Mouse (Mus musculus) liver, embryonic 16.5 days (tissue): Measurements from ENCODE around the gene Atf7. TPM values are rescaled to one million over a fixed set of nuclear protein-coding genes. Genes with fewer than 3 reads are reported as not detected.
"Not testable (repeated sequence)": the region's sequence is repeated elsewhere in the genome, so short reads cannot be mapped to it uniquely, and the experiment has no call there.

Source experiments
- ATAC-seq: fragments of 200-750 bp; cut with Nextera tagmentation; 2 replicates; pipeline ENCODE4 v1.8.0; 2017; ENCODE audit warnings: low read depth, mild to moderate bottlenecking, moderate number of reproducible peaks, moderate library complexity
- H3K27ac ChIP-seq: fragments of 300-500 bp; sonication (generic); 2 replicates; pipeline ENCODE4 v1.5.1; 2014; ENCODE audit warnings: mild to moderate bottlenecking, low read length
- H3K27me3 ChIP-seq: fragments of 300-500 bp; sonication (generic); 2 replicates; pipeline ENCODE4 v1.6.1; 2014; ENCODE audit warnings: low read depth, low read length, mixed read lengths; ENCODE audit not compliant: control insufficient read depth, insufficient read depth
- H3K36me3 ChIP-seq: fragments of 300-500 bp; sonication (generic); 2 replicates; pipeline ENCODE4 v1.6.1; 2014; ENCODE audit warnings: mild to moderate bottlenecking; ENCODE audit not compliant: control insufficient read depth, insufficient read depth
- H3K4me1 ChIP-seq: fragments of 300-500 bp; sonication (generic); 2 replicates; pipeline ENCODE4 v1.6.1; 2014; ENCODE audit warnings: low read depth, low read length, mixed read lengths; ENCODE audit not compliant: control insufficient read depth
- H3K4me2 ChIP-seq: fragments of 300-500 bp; sonication (generic); 2 replicates; pipeline ENCODE4 v1.6.1; 2014; ENCODE audit warnings: low read depth, low read length, mixed read lengths
- H3K4me3 ChIP-seq: fragments of 300-500 bp; sonication (generic); 2 replicates; pipeline ENCODE4 v1.5.1; 2014; ENCODE audit warnings: low read depth, mild to moderate bottlenecking, low read length
- H3K9ac ChIP-seq: fragments of 300-500 bp; sonication (generic); 2 replicates; pipeline ENCODE4 v1.6.1; 2014; ENCODE audit warnings: low read depth, low read length
- H3K9me3 ChIP-seq: fragments of 300-500 bp; sonication (generic); replicated peaks from 2 replicates; pipeline ENCODE4 v1.6.1; 2016; ENCODE audit warnings: low read length; ENCODE audit not compliant: control insufficient read depth
- WGBS: fragments of 180-500 bp; shearing (Covaris S2); extraction: QIAGEN DNeasy Blood & Tissue Kit; methylation state at CpG from one replicate; pipeline ENCODE4 v1.1.7; 2014; ENCODE audit not compliant: insufficient replicate concordance; 5-methylcytosine and 5-hydroxymethylcytosine counted together
- polyA plus RNA-seq: library from polyadenylated mRNA; unstranded; fragments of >200 nt; fragmentation: Nextera tagmentation; extraction: Ambion mirVana; gene quantifications from 2 replicates; pipeline ENCODE4 v1.2.1, GENCODE M21; 2015

The Atf7 gene
- polyA plus RNA-seq, 1 experiment from 2014 or later: 10.2 TPM

GRCm38 (mm10) chr15:102608586-102608985 lies 16.7 kb downstream of the Atf7 start:
- H3K27ac ChIP-seq, H3K36me3 ChIP-seq, H3K9ac ChIP-seq, H3K27me3 ChIP-seq, ATAC-seq, H3K9me3 ChIP-seq, H3K4me2 ChIP-seq, H3K4me3 ChIP-seq, H3K4me1 ChIP-seq: not testable (repeated sequence)
- WGBS: 69% methylated on average over 1 of the region's 1 CpGs

GRCm38 (mm10) chr15:102593996-102594656 lies 31.1 kb downstream of the Atf7 start:
- Histone ChIP-seq H3K9ac (no peak overlapping the region), H3K4me1 (no peaks in the 10 kb centered on the region), H3K4me3 (no peak overlapping the region), H3K36me3 (no peaks in the 10 kb centered on the region), H3K4me2 (no peak overlapping the region), H3K27ac (no peak overlapping the region), H3K27me3 (no peaks in the 10 kb centered on the region), H3K9me3 (no peaks in the 10 kb centered on the region)
- WGBS: 71% methylated on average over 8 of the region's 8 CpGs
- no peak for ATAC-seq

- 39% methylated on average over 1 of the region's 1 CpGs for WGBS
- ATAC-seq: no peak
- H3K9me3 ChIP-seq: no peaks in the 10 kb centered on the region
- H3K27ac ChIP-seq: no peak overlapping the region
- H3K27me3 ChIP-seq: no peaks in the 10 kb centered on the region
- H3K4me3 ChIP-seq: no peak overlapping the region
- H3K4me1 ChIP-seq: no peaks in the 10 kb centered on the region
- no peaks in the 10 kb centered on the region for H3K36me3 ChIP-seq
- H3K9ac ChIP-seq: no peak overlapping the region
- no peak overlapping the region for H3K4me2 ChIP-seq
Measured at GRCm38 (mm10) chr15:102592674-102593073, 32.6 kb downstream of the Atf7 start.

- H3K4me2 ChIP-seq: no peak overlapping the region
- no peaks in the 10 kb centered on the region for H3K4me1 ChIP-seq
- no peak for ATAC-seq
- H3K4me3 ChIP-seq: no peak overlapping the region
- H3K36me3 ChIP-seq: no peaks in the 10 kb centered on the region
- H3K27me3 ChIP-seq: no peaks in the 10 kb centered on the region
- no peak overlapping the region for H3K9ac ChIP-seq
- WGBS: 78% methylated on average over 1 of the region's 1 CpGs
- H3K27ac ChIP-seq: no peak overlapping the region
- H3K9me3 ChIP-seq: no peaks in the 10 kb centered on the region
Measured at GRCm38 (mm10) chr15:102590567-102590966, 34.7 kb downstream of the Atf7 start.

- WGBS: 84% methylated on average over 8 of the region's 8 CpGs
- H3K4me2 ChIP-seq: no peak overlapping the region
Measured at GRCm38 (mm10) chr15:102589826-102590225, 35.4 kb downstream of the Atf7 start.

GRCm38 (mm10) chr15:102585501-102585900 lies 39.8 kb downstream of the Atf7 start:
- H3K27ac ChIP-seq: no peak overlapping the region
- H3K9me3 ChIP-seq: no peaks in the 10 kb centered on the region
- no peaks in the 10 kb centered on the region for H3K27me3 ChIP-seq
- 80% methylated on average over 5 of the region's 5 CpGs for WGBS
- H3K4me1 ChIP-seq: no peaks in the 10 kb centered on the region
- no peak overlapping the region for H3K4me2 ChIP-seq
- no peaks in the 10 kb centered on the region for H3K36me3 ChIP-seq
- no peak for ATAC-seq
- no peak overlapping the region for H3K9ac ChIP-seq
- no peak overlapping the region for H3K4me3 ChIP-seq

More at GRCm38 (mm10) chr15:102589826-102590225, 35.4 kb downstream of the Atf7 start:
- Histone ChIP-seq H3K9ac (no peak overlapping the region), H3K36me3 (no peaks in the 10 kb centered on the region), H3K27me3 (no peaks in the 10 kb centered on the region), H3K4me1 (no peaks in the 10 kb centered on the region), H3K27ac (no peak overlapping the region), H3K9me3 (no peaks in the 10 kb centered on the region), H3K4me3 (no peak overlapping the region)
- ATAC-seq: no peak

GRCm38 (mm10) chr15:102583708-102584383 lies 41.4 kb downstream of the Atf7 start:
- H3K9ac ChIP-seq: no peak overlapping the region
- no peaks in the 10 kb centered on the region for H3K9me3 ChIP-seq
- no peak overlapping the region for H3K4me2 ChIP-seq
- no peaks in the 10 kb centered on the region for H3K36me3 ChIP-seq
- no peak overlapping the region for H3K4me3 ChIP-seq
- WGBS: 72% methylated on average over 8 of the region's 8 CpGs
- no peak for ATAC-seq
- H3K27ac ChIP-seq: no peak overlapping the region
- no peaks in the 10 kb centered on the region for H3K4me1 ChIP-seq
- no peaks in the 10 kb centered on the region for H3K27me3 ChIP-seq

GRCm38 (mm10) chr15:102581205-102581604 lies 44.1 kb downstream of the Atf7 start:
- no peak overlapping the region for H3K4me3 ChIP-seq
- no peak overlapping the region for H3K9ac ChIP-seq
- no peak for ATAC-seq
- no peak overlapping the region for H3K4me2 ChIP-seq
- no peak overlapping the region for H3K27ac ChIP-seq
- 46% methylated on average over 1 of the region's 1 CpGs for WGBS
- H3K4me1 ChIP-seq: no peaks in the 10 kb centered on the region
- no peaks in the 10 kb centered on the region for H3K9me3 ChIP-seq
- no peaks in the 10 kb centered on the region for H3K36me3 ChIP-seq
- no peaks in the 10 kb centered on the region for H3K27me3 ChIP-seq

- no peak for ATAC-seq
- no peaks in the 10 kb centered on the region for H3K36me3 ChIP-seq
- no peaks in the 10 kb centered on the region for H3K27me3 ChIP-seq
- no peak overlapping the region for H3K4me3 ChIP-seq
- 67% methylated on average over 2 of the region's 2 CpGs for WGBS
- no peaks in the 10 kb centered on the region for H3K4me1 ChIP-seq
- H3K9ac ChIP-seq: no peak overlapping the region
- no peak overlapping the region for H3K27ac ChIP-seq
- no peaks in the 10 kb centered on the region for H3K9me3 ChIP-seq
- H3K4me2 ChIP-seq: no peak overlapping the region
Measured at GRCm38 (mm10) chr15:102578351-102578750, 46.9 kb downstream of the Atf7 start.
